Mouse (Mus musculus): ENCODE data around the gene Dhx35. TPM values are rescaled to one million over a fixed set of nuclear protein-coding genes. Genes with fewer than 3 reads are reported as not detected.

Gene Dhx35
- total and polyA plus RNA-seq, 2 experiments from 2014 or later: 13.4 to 30.7 TPM

DNA sequence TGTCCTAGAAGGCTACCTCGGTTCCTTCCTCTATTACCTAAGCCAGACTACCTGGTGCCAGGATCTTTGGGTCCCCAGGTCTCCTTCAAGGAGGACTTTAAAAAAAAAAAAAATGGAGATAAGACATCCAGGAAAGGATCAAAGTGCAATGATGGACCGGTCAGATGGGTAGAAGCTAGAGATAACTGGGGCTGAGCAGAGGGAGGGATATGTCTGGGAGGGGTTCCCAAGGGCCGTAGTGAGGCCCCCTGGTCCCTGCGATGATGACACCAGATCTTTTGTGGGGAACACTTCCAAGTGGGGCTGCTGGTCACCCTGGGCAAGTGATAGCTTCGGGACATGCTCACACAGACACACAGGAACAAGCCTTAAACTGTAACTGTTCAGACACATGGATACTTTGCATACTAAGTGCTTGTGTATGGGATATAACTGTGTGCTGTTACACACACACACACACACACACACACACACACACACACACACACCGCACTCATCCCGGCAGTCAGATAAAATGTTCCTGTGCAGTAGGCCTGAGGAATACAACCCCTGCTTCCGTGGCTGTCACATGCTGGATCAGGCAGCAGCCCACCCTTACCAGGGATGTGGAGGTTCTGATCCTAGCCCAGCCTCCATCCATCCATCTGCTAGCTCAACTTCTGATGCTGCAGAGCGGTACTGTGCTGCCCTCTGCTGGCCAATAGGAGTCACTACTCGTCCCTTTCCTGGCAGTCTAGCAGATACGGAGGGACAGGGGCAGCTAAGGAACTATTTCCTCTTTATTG is 68.9 kb downstream of the Dhx35 start:
- H3K27me3 ChIP-seq (ENCODE audit: control insufficient read depth, insufficient read depth, low read length): no peaks in the 10 kb centered on the region
- no peaks in the 10 kb centered on the region for H3K9me3 ChIP-seq (replicated peaks; ENCODE audit: control insufficient read depth, low read length)
- WGBS: 44% methylated on average over 11 of the region's 11 CpGs
- no peak overlapping the region for H3K9ac ChIP-seq (replicated peaks; ENCODE audit: low read depth, low read length)
- H3K4me1 ChIP-seq (ENCODE audit: control insufficient read depth, insufficient read depth): no peaks in the 10 kb centered on the region
- peak; percentile 27; the same call in 1 of the 2 replicates for ATAC-seq (ENCODE audit: insufficient read depth, low read depth)
- H3K4me3 ChIP-seq (ENCODE audit: low read depth, low read length): no peak overlapping the region
- 0 out of 2 replicates have a peak, but pooled peaks cover 3% of the 10 kb centered on the region for H3K36me3 ChIP-seq (replicated peaks; ENCODE audit: control insufficient read depth, insufficient read depth, low read length)
- H3K27ac ChIP-seq (ENCODE audit: low read depth): no peak overlapping the region
- DNase-seq (ENCODE audit: low spot score): peak; percentile 75
- no peak overlapping the region for H3K4me2 ChIP-seq (ENCODE audit: low read depth, low read length)
- TF ChIP-seq CTCF (IDR thresholded peaks at IDR 0.05; ENCODE audit: low read depth): peak; percentile 99
- no peak for TF ChIP-seq EP300 (IDR thresholded peaks at IDR 0.05; ENCODE audit: low read depth)

DNA sequence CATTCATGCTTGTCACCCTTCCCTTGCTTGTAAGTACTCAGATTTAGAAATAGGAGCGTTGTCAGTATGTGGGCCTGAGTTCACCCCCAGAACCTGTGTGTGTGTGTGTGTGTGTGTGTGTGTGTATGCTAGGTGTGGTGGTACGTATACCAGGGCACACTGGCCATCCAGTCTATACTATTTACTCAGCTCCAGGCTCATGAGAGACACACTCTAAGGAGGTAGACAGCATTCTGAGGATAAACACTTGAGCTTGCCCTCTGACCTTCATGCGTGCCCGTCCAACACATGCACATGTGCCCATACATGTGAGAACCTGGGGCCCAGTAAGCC is 69.5 kb downstream of the Dhx35 start:
- Histone ChIP-seq H3K4me1 (ENCODE audit: control insufficient read depth, insufficient read depth) (no peaks in the 10 kb centered on the region), H3K27ac (ENCODE audit: low read depth) (no peak overlapping the region), H3K4me2 (ENCODE audit: low read depth, low read length) (no peak overlapping the region), H3K4me3 (ENCODE audit: low read depth, low read length) (no peak overlapping the region), H3K36me3 (replicated peaks; ENCODE audit: control insufficient read depth, insufficient read depth, low read length) (0 out of 2 replicates have a peak, but pooled peaks cover 3% of the 10 kb centered on the region), H3K27me3 (ENCODE audit: control insufficient read depth, insufficient read depth, low read length) (no peaks in the 10 kb centered on the region), H3K9ac (replicated peaks; ENCODE audit: low read depth, low read length) (no peak overlapping the region), H3K9me3 (replicated peaks; ENCODE audit: control insufficient read depth, low read length) (no peaks in the 10 kb centered on the region)
- DNase-seq (ENCODE audit: low spot score): no peak
- 72% methylated on average over 4 of the region's 4 CpGs for WGBS
- no peak for ATAC-seq (ENCODE audit: insufficient read depth, low read depth)
- no peak for TF ChIP-seq EP300 (IDR thresholded peaks at IDR 0.05; ENCODE audit: low read depth)

DNA sequence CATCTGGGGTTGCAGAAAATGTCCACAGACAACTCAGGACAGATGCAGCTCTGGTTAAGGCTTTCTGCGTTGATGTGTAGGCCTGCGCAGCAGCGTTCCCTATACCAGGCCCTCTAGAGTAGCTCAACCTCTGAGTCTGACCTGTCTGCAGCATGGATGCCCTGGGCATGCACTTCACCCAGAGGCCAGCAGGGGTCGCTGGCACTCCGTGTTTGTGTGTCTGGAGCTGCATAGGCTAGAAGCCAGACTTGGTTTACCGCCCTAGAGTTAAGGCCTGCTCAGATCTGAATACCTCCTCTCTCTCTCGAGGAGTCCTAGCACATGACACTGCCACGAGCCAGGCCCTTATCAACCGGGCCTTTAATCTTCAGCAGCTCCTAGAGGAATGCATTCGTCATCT is 70.8 kb downstream of the Dhx35 start:
- no peaks in the 10 kb centered on the region for H3K27me3 ChIP-seq (ENCODE audit: control insufficient read depth, insufficient read depth, low read length)
- no peaks in the 10 kb centered on the region for H3K9me3 ChIP-seq (replicated peaks; ENCODE audit: control insufficient read depth, low read length)
- no peak overlapping the region for H3K4me2 ChIP-seq (ENCODE audit: low read depth, low read length)
- H3K4me1 ChIP-seq (ENCODE audit: control insufficient read depth, insufficient read depth): no peaks in the 10 kb centered on the region
- ATAC-seq (ENCODE audit: insufficient read depth, low read depth) (0 out of 2 replicates have a peak, but pooled peaks have one; percentile 13), DNase-seq (ENCODE audit: low spot score) (peak; percentile 45)
- no peaks in the 10 kb centered on the region for H3K36me3 ChIP-seq (replicated peaks; ENCODE audit: control insufficient read depth, insufficient read depth, low read length)
- no peak overlapping the region for H3K27ac ChIP-seq (ENCODE audit: low read depth)
- H3K9ac ChIP-seq (replicated peaks; ENCODE audit: low read depth, low read length): no peak overlapping the region
- WGBS: 18% methylated on average over 10 of the region's 10 CpGs
- H3K4me3 ChIP-seq (ENCODE audit: low read depth, low read length): no peak overlapping the region
- TF ChIP-seq EP300 (IDR thresholded peaks at IDR 0.05; ENCODE audit: low read depth): no peak
- TF ChIP-seq CTCF (IDR thresholded peaks at IDR 0.05; ENCODE audit: low read depth): peak; percentile 91

DNA sequence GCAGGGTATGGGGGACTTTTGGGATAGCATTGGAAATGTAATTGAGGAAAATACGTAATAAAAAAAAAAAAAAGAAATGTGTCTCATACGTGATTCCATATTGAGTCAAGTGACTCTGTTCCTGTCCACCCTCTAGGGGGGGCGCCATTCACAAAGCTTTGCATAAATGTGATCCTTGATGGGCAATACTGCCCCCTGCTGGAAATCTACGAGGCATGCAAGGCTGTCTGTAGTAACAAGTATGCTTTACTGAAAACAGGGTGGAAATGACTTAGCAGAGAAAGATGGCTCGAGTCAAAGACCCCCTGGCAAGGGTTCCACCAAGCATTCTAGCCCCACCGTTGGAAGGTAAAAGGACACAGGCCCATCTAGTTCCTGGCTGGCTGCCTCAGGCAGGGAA is 92.0 kb downstream of the Dhx35 start:
- no peak overlapping the region for H3K9ac ChIP-seq (replicated peaks; ENCODE audit: low read depth, low read length)
- TF ChIP-seq EP300 (IDR thresholded peaks at IDR 0.05; ENCODE audit: low read depth): no peak
- TF ChIP-seq CTCF (IDR thresholded peaks at IDR 0.05; ENCODE audit: low read depth): peak; percentile 45
- WGBS: 50% methylated on average over 6 of the region's 6 CpGs
- H3K36me3 ChIP-seq (replicated peaks; ENCODE audit: control insufficient read depth, insufficient read depth, low read length): no peaks in the 10 kb centered on the region
- DNase-seq (ENCODE audit: low spot score) (no peak), ATAC-seq (ENCODE audit: insufficient read depth, low read depth) (no peak)
- H3K4me3 ChIP-seq (ENCODE audit: low read depth, low read length): no peak overlapping the region
- no peaks in the 10 kb centered on the region for H3K4me1 ChIP-seq (ENCODE audit: control insufficient read depth, insufficient read depth)
- H3K9me3 ChIP-seq (replicated peaks; ENCODE audit: control insufficient read depth, low read length): no peaks in the 10 kb centered on the region
- H3K27me3 ChIP-seq (ENCODE audit: control insufficient read depth, insufficient read depth, low read length): no peaks in the 10 kb centered on the region
- H3K27ac ChIP-seq (ENCODE audit: low read depth): no peak overlapping the region
- no peak overlapping the region for H3K4me2 ChIP-seq (ENCODE audit: low read depth, low read length)

DNA sequence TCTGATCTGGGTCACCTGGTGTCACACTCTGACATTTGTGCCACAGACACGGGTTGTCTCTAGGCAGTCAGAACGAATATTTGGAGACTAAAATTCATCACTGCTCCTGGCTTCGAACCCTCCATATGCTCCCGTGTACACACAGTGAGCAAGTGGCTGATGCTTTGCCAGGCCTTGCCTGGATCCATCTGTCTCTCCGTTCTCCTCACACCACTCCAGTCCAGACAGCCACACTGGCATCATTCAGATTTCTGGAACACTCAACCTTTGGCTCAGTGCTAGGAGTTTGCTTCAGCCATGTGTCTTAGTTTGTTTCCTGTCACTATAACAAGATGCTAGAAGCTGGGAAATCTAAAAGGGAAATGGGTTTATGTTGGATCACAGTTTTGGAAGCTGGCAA is 93.9 kb downstream of the Dhx35 start:
- WGBS: 79% methylated on average over 5 of the region's 5 CpGs

DNA sequence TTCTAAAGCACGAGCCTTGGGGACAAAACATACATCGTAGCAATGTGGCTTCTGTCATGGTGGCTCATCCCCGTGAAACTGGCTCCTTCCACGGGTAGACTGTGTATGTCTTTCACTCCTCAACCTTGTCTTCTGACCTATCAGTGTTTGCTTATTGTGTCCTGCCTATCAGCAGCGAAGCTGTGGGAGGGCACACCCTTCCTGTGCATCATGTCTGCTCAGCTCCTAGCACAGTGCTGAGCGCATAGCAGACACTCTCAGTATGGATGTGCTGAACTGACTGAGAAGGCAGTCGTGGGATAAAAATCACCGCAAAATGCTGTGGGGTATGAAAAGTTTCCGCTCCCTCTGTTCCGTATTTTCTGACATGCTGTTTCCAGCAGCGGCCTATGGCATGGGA is 94.6 kb downstream of the Dhx35 start:
- no peaks in the 10 kb centered on the region for H3K27me3 ChIP-seq (ENCODE audit: control insufficient read depth, insufficient read depth, low read length)
- no peak for TF ChIP-seq EP300 (IDR thresholded peaks at IDR 0.05; ENCODE audit: low read depth)
- TF ChIP-seq CTCF (IDR thresholded peaks at IDR 0.05; ENCODE audit: low read depth): no peak
- no peaks in the 10 kb centered on the region for H3K4me1 ChIP-seq (ENCODE audit: control insufficient read depth, insufficient read depth)
- ATAC-seq (ENCODE audit: insufficient read depth, low read depth) (no peak), DNase-seq (ENCODE audit: low spot score) (no peak)
- H3K4me2 ChIP-seq (ENCODE audit: low read depth, low read length): no peak overlapping the region
- no peaks in the 10 kb centered on the region for H3K9me3 ChIP-seq (replicated peaks; ENCODE audit: control insufficient read depth, low read length)
- WGBS: 40% methylated on average over 11 of the region's 11 CpGs
- no peaks in the 10 kb centered on the region for H3K36me3 ChIP-seq (replicated peaks; ENCODE audit: control insufficient read depth, insufficient read depth, low read length)
- H3K4me3 ChIP-seq (ENCODE audit: low read depth, low read length): no peak overlapping the region
- no peak overlapping the region for H3K27ac ChIP-seq (ENCODE audit: low read depth)
- H3K9ac ChIP-seq (replicated peaks; ENCODE audit: low read depth, low read length): no peak overlapping the region

More for the DNA sequence above, 93.9 kb downstream of the Dhx35 start:
- Histone ChIP-seq H3K9me3 (replicated peaks; ENCODE audit: control insufficient read depth, low read length) (no peaks in the 10 kb centered on the region), H3K4me1 (ENCODE audit: control insufficient read depth, insufficient read depth) (no peaks in the 10 kb centered on the region), H3K36me3 (replicated peaks; ENCODE audit: control insufficient read depth, insufficient read depth, low read length) (no peaks in the 10 kb centered on the region), H3K4me3 (ENCODE audit: low read depth, low read length) (no peak overlapping the region), H3K9ac (replicated peaks; ENCODE audit: low read depth, low read length) (no peak overlapping the region), H3K27ac (ENCODE audit: low read depth) (no peak overlapping the region), H3K27me3 (ENCODE audit: control insufficient read depth, insufficient read depth, low read length) (no peaks in the 10 kb centered on the region), H3K4me2 (ENCODE audit: low read depth, low read length) (no peak overlapping the region)
- TF ChIP-seq CTCF (IDR thresholded peaks at IDR 0.05; ENCODE audit: low read depth) (no peak), EP300 (IDR thresholded peaks at IDR 0.05; ENCODE audit: low read depth) (no peak)
- ATAC-seq (ENCODE audit: insufficient read depth, low read depth) (no peak), DNase-seq (ENCODE audit: low spot score) (no peak)

Measured in heart, postnatal 0 days (tissue).